Mouse (Mus musculus): ENCODE results near the gene Psmg3.

GRCm38 (mm10) chr5:139849626-139850320 lies 23.1 kb upstream of the Psmg3 start:
- TF ChIP-seq POLR2A (IDR thresholded peaks at IDR 0.05; ENCODE audit: low read depth, low read length) (no peak), CTCF (IDR thresholded peaks at IDR 0.05; ENCODE audit: extremely low read depth, insufficient read depth, insufficient read length, insufficient replicate concordance) (no peak)

All from spleen, adult 2 months (tissue).